Mouse (Mus musculus) lung, postnatal 0 days (tissue): ENCODE results near the gene Ror1.

Experiments used
- CTCF ChIP-seq: IDR thresholded peaks from 2 replicates; pipeline ENCODE4 v1.5.1; 2016; ENCODE audit warnings: antibody characterized with exemption, mild to moderate bottlenecking
- EP300 ChIP-seq: IDR thresholded peaks from 2 replicates; pipeline ENCODE4 v1.6.1; 2016; ENCODE audit warnings: antibody characterized with exemption, mild to moderate bottlenecking, control low read depth

DNA sequence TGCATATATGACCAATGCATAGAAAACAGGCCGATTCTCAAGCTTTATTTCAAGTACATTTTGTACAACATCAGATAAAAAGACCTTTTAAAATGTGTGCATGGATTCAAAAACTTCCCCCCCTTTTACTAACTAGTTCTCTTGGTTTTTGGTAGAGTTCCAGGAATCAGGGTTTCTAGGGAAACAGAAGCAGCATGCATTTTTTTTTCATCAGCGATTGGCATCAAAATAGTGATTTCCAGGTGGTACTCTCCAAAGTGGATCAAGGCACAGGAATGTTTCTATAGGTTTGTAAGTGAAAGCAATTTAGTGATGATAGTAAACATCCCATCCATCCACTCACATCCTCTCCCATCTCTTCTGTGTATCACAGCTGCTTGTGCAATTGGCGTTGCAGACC, 98.5 kb downstream of the Ror1 start:
- TF ChIP-seq CTCF = no peak
- TF ChIP-seq EP300 = no peak
